Mouse (Mus musculus) erythroblast, embryonic 14.5 days (primary cell): ENCODE measurements around the gene Klrb1a.

Experiments used
- GATA1 ChIP-seq: IDR thresholded peaks from 2 replicates; pipeline ENCODE4 v1.6.1; 2012; ENCODE audit warnings: low read length, inconsistent platforms, mixed read lengths
- TAL1 ChIP-seq: IDR thresholded peaks from 3 replicates; pipeline ENCODE4 v1.6.1; 2012; ENCODE audit warnings: low read length, inconsistent platforms, mixed read lengths

DNA sequence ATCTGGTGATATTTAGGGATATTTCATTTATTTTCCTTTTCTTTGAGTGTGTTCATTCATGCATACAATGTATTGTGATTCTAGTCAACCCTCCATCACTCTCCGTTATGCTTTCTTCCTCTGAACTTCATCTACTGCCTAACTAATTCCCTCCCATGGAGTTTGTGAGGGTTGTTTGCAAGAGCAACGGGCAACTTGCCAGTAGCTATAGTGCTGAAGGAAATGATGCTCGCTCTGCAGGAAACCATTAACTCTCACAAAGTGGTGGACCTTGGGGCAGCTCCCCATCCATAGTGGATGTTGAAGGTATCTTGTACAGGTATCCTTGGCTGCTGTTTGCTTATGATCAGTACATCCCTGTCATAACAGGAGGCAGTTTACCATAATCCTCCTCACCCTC, 21.3 kb downstream of the Klrb1a start:
- no peak for TF ChIP-seq TAL1
- no peak for TF ChIP-seq GATA1
